Mouse (Mus musculus) myocyte (in vitro differentiated cells): ENCODE measurements at regions not wholly inside any gene's neighbourhood (a gene's known extent, or its start where the extent isn't known, plus 50 kb on each side); places are given as distances from the start of the nearest gene placed in this dataset.

Experiments used
- H3K27me3 ChIP-seq: one replicate; pipeline ENCODE4 v1.6.1; 2011; ENCODE audit not compliant: control insufficient read depth, insufficient read depth, insufficient read length
- H3K36me3 ChIP-seq: one replicate; pipeline ENCODE4 v1.6.1; 2011; ENCODE audit not compliant: control insufficient read depth, insufficient read depth
- H3K4me2 ChIP-seq: one replicate; pipeline ENCODE4 v1.6.1; 2011; ENCODE audit warnings: low read depth, control low read depth
- H3K4me3 ChIP-seq: one replicate; pipeline ENCODE4 v1.5.1; 2011; ENCODE audit warnings: mild to moderate bottlenecking, control low read depth, moderate library complexity
- H3K79me2 ChIP-seq: one replicate; pipeline ENCODE4 v1.6.1; 2011; ENCODE audit not compliant: control insufficient read depth, insufficient read depth
- H3ac ChIP-seq: one replicate; pipeline ENCODE4 v1.6.1; 2011; ENCODE audit not compliant: control insufficient read depth, insufficient read length
- CEBPB ChIP-seq: IDR thresholded peaks from 2 replicates; pipeline ENCODE4 v1.6.1; 2011; ENCODE audit warnings: mild to moderate bottlenecking, moderate library complexity; ENCODE audit not compliant: poor library complexity, insufficient read depth, severe bottlenecking
- E2F4 ChIP-seq: IDR thresholded peaks from one replicate; pipeline ENCODE4 v1.6.1; 2011; ENCODE audit warnings: mild to moderate bottlenecking, control low read depth, moderate library complexity; ENCODE audit not compliant: insufficient read depth
- MAX ChIP-seq: IDR thresholded peaks from one replicate; pipeline ENCODE4 v1.6.1; 2011; ENCODE audit warnings: low read depth, mild to moderate bottlenecking, control low read depth
- MYOD1 ChIP-seq, 3 experiments: IDR thresholded peaks; one replicate each; pipeline ENCODE4 v1.6.1; 2011; ENCODE audit warnings: control low read depth in 2 of 3, low read depth in 2 of 3, mild to moderate bottlenecking in 2 of 3, moderate library complexity in 1 of 3; ENCODE audit not compliant: insufficient read length in 2 of 3, control insufficient read depth in 1 of 3
- MYOG ChIP-seq, 3 experiments: IDR thresholded peaks; one replicate each; pipeline ENCODE4 v1.6.1; 2011; ENCODE audit warnings: control low read depth in 2 of 3, low read depth in 2 of 3, mild to moderate bottlenecking in 2 of 3; ENCODE audit not compliant: insufficient read length in 2 of 3, control insufficient read depth in 1 of 3, insufficient read depth in 1 of 3
- POLR2A ChIP-seq: IDR thresholded peaks from one replicate; pipeline ENCODE4 v1.6.1; 2011; ENCODE audit warnings: low read depth, mild to moderate bottlenecking, control low read depth, moderate library complexity; ENCODE audit not compliant: insufficient read length
- POLR2AphosphoS2 ChIP-seq: IDR thresholded peaks from one replicate; pipeline ENCODE4 v1.6.1; 2011; ENCODE audit warnings: low read depth, control low read depth; ENCODE audit not compliant: insufficient read length
- REST ChIP-seq: IDR thresholded peaks from one replicate; pipeline ENCODE4 v1.6.1; 2011; ENCODE audit warnings: mild to moderate bottlenecking, control low read depth, moderate library complexity; ENCODE audit not compliant: insufficient read depth, insufficient read length
- SRF ChIP-seq: IDR thresholded peaks from one replicate; pipeline ENCODE4 v1.6.1; 2011; ENCODE audit warnings: low read depth; ENCODE audit not compliant: control insufficient read depth, insufficient read length
- TCF12 ChIP-seq: IDR thresholded peaks from one replicate; pipeline ENCODE4 v1.6.1; 2011; ENCODE audit warnings: mild to moderate bottlenecking, control low read depth; ENCODE audit not compliant: poor library complexity, insufficient read depth, severe bottlenecking
- TCF3 ChIP-seq: IDR thresholded peaks from one replicate; pipeline ENCODE4 v1.6.1; 2011; ENCODE audit warnings: low read depth, control low read depth; ENCODE audit not compliant: insufficient read length
- USF1 ChIP-seq: IDR thresholded peaks from one replicate; pipeline ENCODE4 v1.6.1; 2011; ENCODE audit warnings: low read depth, mild to moderate bottlenecking, control low read depth, moderate library complexity

GRCm38 (mm10) chr4:66993740-66994139 lies 166.4 kb downstream of the Tlr4 start:
- Histone ChIP-seq H3ac (no peak overlapping the region), H3K4me2 (peak overlapping the region; percentile 27), H3K4me3 (no peak overlapping the region), H3K27me3 (no peaks in the 10 kb centered on the region), H3K36me3 (no peaks in the 10 kb centered on the region), H3K79me2 (no peaks in the 10 kb centered on the region)
- TF ChIP-seq TCF12 = no peak
- no peak for TF ChIP-seq REST
- TF ChIP-seq MYOG (IDR thresholded peaks at IDR 0.05; ENCODE audit: control insufficient read depth in 1 of 3, insufficient read depth in 1 of 3, insufficient read length in 2 of 3, low read depth in 2 of 3) = no peak
- TF ChIP-seq TCF3 = no peak
- TF ChIP-seq MYOD1 (IDR thresholded peaks at IDR 0.05; ENCODE audit: control insufficient read depth in 1 of 3, insufficient read length in 2 of 3, low read depth in 2 of 3) = no peak
- TF ChIP-seq USF1 = no peak
- no peak for TF ChIP-seq MAX

- TF ChIP-seq POLR2AphosphoS2 (no peak), TCF12 (no peak), MAX (no peak), USF1 (no peak), SRF (no peak), REST (no peak), TCF3 (no peak), CEBPB (no peak)
- Histone ChIP-seq H3K36me3 (no peaks in the 10 kb centered on the region), H3K4me3 (no peak overlapping the region), H3K27me3 (no peaks in the 10 kb centered on the region), H3K79me2 (no peaks in the 10 kb centered on the region), H3K4me2 (no peak overlapping the region), H3ac (no peak overlapping the region)
These were observed 178.9 kb downstream of the Tlr4 start for GRCm38 (mm10) chr4:67006220-67006768.

- no peak for TF ChIP-seq TCF12
- H3K27me3 ChIP-seq = no peaks in the 10 kb centered on the region
- H3K4me2 ChIP-seq = no peak overlapping the region
- no peaks in the 10 kb centered on the region for H3K36me3 ChIP-seq
- H3K79me2 ChIP-seq = no peaks in the 10 kb centered on the region
- no peak overlapping the region for H3ac ChIP-seq
- H3K4me3 ChIP-seq = no peak overlapping the region
These were observed 184.3 kb downstream of the Tlr4 start for GRCm38 (mm10) chr4:67011682-67012081.

DNA sequence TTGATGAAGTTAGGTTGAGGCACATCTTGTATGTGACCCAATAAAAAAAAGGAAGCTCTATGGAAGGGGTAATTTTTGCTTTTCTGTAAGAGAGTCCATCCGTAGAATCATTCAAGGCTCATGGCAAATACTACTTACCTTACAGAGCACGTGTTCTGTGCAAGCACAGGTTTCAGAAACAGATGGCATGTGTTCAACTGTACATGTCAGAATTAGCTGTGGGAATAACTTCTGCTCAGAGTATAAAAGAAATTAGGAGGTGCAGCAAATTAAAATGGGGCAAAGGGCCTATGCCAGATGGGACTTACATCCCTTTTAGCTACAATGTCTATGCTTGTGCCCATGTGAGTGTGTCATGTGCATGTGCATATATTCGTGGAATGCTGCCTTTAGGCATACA lies 216.7 kb downstream of the Tlr4 start:
- Histone ChIP-seq H3K36me3 (no peaks in the 10 kb centered on the region), H3ac (no peak overlapping the region), H3K79me2 (no peaks in the 10 kb centered on the region), H3K4me2 (no peak overlapping the region), H3K4me3 (no peak overlapping the region), H3K27me3 (no peaks in the 10 kb centered on the region)
- no peak for TF ChIP-seq CEBPB
- no peak for TF ChIP-seq TCF3
- TF ChIP-seq E2F4 = no peak
- no peak for TF ChIP-seq MAX
- no peak for TF ChIP-seq MYOD1 (IDR thresholded peaks at IDR 0.05; ENCODE audit: control insufficient read depth in 1 of 3, insufficient read length in 2 of 3, low read depth in 2 of 3)
- no peak for TF ChIP-seq MYOG (IDR thresholded peaks at IDR 0.05; ENCODE audit: control insufficient read depth in 1 of 3, insufficient read depth in 1 of 3, insufficient read length in 2 of 3, low read depth in 2 of 3)
- no peak for TF ChIP-seq SRF
- no peak for TF ChIP-seq POLR2AphosphoS2
- TF ChIP-seq USF1 = no peak
- TF ChIP-seq POLR2A = no peak
- no peak for TF ChIP-seq REST
- no peak for TF ChIP-seq TCF12
